Mouse (Mus musculus): ENCODE data around the gene Foxn3. TPM values are rescaled to one million over a fixed set of nuclear protein-coding genes. Genes with fewer than 3 reads are reported as not detected.

Gene Foxn3
- polyA plus RNA-seq, 1 experiment from 2014 or later, result 88.9 TPM

GRCm38 (mm10) chr12:99579989-99580388 lies 16.6 kb upstream of the Foxn3 start:
- Histone ChIP-seq H3K9me3 (no peaks in the 10 kb centered on the region), H3K36me3 (no peaks in the 10 kb centered on the region), H3K4me1 (no peaks in the 10 kb centered on the region), H3K4me3 (no peak overlapping the region), H3K27me3 (replicated peaks) (no peaks in the 10 kb centered on the region), H3K27ac (no peak overlapping the region), H3K9ac (no peak overlapping the region), H3K4me2 (replicated peaks) (no peak overlapping the region)
- 66% methylated on average over 4 of the region's 4 CpGs for WGBS
- ATAC-seq (ENCODE audit: low FRiP score, low read depth), result no peak

- no peaks in the 10 kb centered on the region for H3K9me3 ChIP-seq
- no peak for ATAC-seq (ENCODE audit: low FRiP score, low read depth)
- WGBS, result 74% methylated on average over 6 of the region's 6 CpGs
- no peak overlapping the region for H3K27ac ChIP-seq
- no peak overlapping the region for H3K9ac ChIP-seq
- H3K4me3 ChIP-seq, result no peak overlapping the region
- no peaks in the 10 kb centered on the region for H3K4me1 ChIP-seq
- no peaks in the 10 kb centered on the region for H3K36me3 ChIP-seq
- no peaks in the 10 kb centered on the region for H3K27me3 ChIP-seq (replicated peaks)
- no peak overlapping the region for H3K4me2 ChIP-seq (replicated peaks)
Measured at GRCm38 (mm10) chr12:99576682-99577081, 13.3 kb upstream of the Foxn3 start.

- H3K36me3 ChIP-seq, result no peaks in the 10 kb centered on the region
- no peaks in the 10 kb centered on the region for H3K27me3 ChIP-seq (replicated peaks)
- H3K9ac ChIP-seq, result no peak overlapping the region
- no peak overlapping the region for H3K27ac ChIP-seq
- no peak for ATAC-seq (ENCODE audit: low FRiP score, low read depth)
- WGBS, result 49% methylated on average over 13 of the region's 13 CpGs
- H3K4me2 ChIP-seq (replicated peaks), result no peak overlapping the region
- no peak overlapping the region for H3K4me3 ChIP-seq
- no peaks in the 10 kb centered on the region for H3K9me3 ChIP-seq
- H3K4me1 ChIP-seq, result no peaks in the 10 kb centered on the region
Measured at GRCm38 (mm10) chr12:99574299-99574698, 10.9 kb upstream of the Foxn3 start.

GRCm38 (mm10) chr12:99573036-99573435 lies 9.7 kb upstream of the Foxn3 start:
- ATAC-seq (ENCODE audit: low FRiP score, low read depth), result no peak
- Histone ChIP-seq H3K4me2 (replicated peaks) (no peak overlapping the region), H3K9ac (no peak overlapping the region), H3K4me3 (no peak overlapping the region), H3K36me3 (no peaks in the 10 kb centered on the region), H3K27ac (no peak overlapping the region), H3K9me3 (no peaks in the 10 kb centered on the region), H3K4me1 (no peaks in the 10 kb centered on the region), H3K27me3 (replicated peaks) (no peaks in the 10 kb centered on the region)
- 89% methylated on average over 6 of the region's 6 CpGs for WGBS

GRCm38 (mm10) chr12:99571999-99572398 lies 8.6 kb upstream of the Foxn3 start:
- Histone ChIP-seq H3K4me2 (replicated peaks) (no peak overlapping the region), H3K4me3 (no peak overlapping the region), H3K36me3 (no peaks in the 10 kb centered on the region), H3K27me3 (replicated peaks) (no peaks in the 10 kb centered on the region), H3K9ac (no peak overlapping the region), H3K9me3 (no peaks in the 10 kb centered on the region), H3K4me1 (no peaks in the 10 kb centered on the region), H3K27ac (no peak overlapping the region)
- no peak for ATAC-seq (ENCODE audit: low FRiP score, low read depth)
- 94% methylated on average over 8 of the region's 8 CpGs for WGBS

GRCm38 (mm10) chr12:99570197-99570956 lies 7.0 kb upstream of the Foxn3 start:
- Histone ChIP-seq H3K9me3 (no peaks in the 10 kb centered on the region), H3K27ac (no peak overlapping the region), H3K36me3 (no peaks in the 10 kb centered on the region), H3K4me1 (no peaks in the 10 kb centered on the region), H3K4me3 (no peak overlapping the region), H3K9ac (no peak overlapping the region), H3K27me3 (replicated peaks) (no peaks in the 10 kb centered on the region), H3K4me2 (replicated peaks) (no peak overlapping the region)
- ATAC-seq (ENCODE audit: low FRiP score, low read depth), result peak; percentile 50; the same call in 1 of the 2 replicates
- WGBS, result 69% methylated on average over 25 of the region's 25 CpGs

GRCm38 (mm10) chr12:99565606-99566005 lies 2.2 kb upstream of the Foxn3 start:
- WGBS, result 72% methylated on average over 2 of the region's 2 CpGs

GRCm38 (mm10) chr12:99564301-99564910 lies 1.0 kb upstream of the Foxn3 start:
- peak overlapping the region; percentile 73 for H3K4me2 ChIP-seq (replicated peaks)
- no peaks in the 10 kb centered on the region for H3K9me3 ChIP-seq
- no peak for ATAC-seq (ENCODE audit: low FRiP score, low read depth)
- no peaks in the 10 kb centered on the region for H3K27me3 ChIP-seq (replicated peaks)
- H3K4me3 ChIP-seq, result no peak overlapping the region
- 29% methylated on average over 9 of the region's 9 CpGs for WGBS
- H3K36me3 ChIP-seq, result no peaks in the 10 kb centered on the region
- H3K4me1 ChIP-seq, result peaks cover 15% of the 10 kb centered on the region
- no peak overlapping the region for H3K27ac ChIP-seq
- no peak overlapping the region for H3K9ac ChIP-seq

More at GRCm38 (mm10) chr12:99565606-99566005, 2.2 kb upstream of the Foxn3 start:
- ATAC-seq (ENCODE audit: low FRiP score, low read depth), result no peak
- Histone ChIP-seq H3K27me3 (replicated peaks) (no peaks in the 10 kb centered on the region), H3K27ac (no peak overlapping the region), H3K9ac (no peak overlapping the region), H3K4me2 (replicated peaks) (no peak overlapping the region), H3K36me3 (no peaks in the 10 kb centered on the region), H3K9me3 (no peaks in the 10 kb centered on the region), H3K4me3 (no peak overlapping the region), H3K4me1 (peaks cover 13% of the 10 kb centered on the region)

- WGBS, result under 1% methylated on average over 10 of the region's 10 CpGs
Measured at GRCm38 (mm10) chr12:99562867-99563189, 554 bp downstream of the Foxn3 start.

GRCm38 (mm10) chr12:99562073-99562866 lies 1.1 kb downstream of the Foxn3 start:
- H3K9ac ChIP-seq, result peak overlapping the region; percentile 84
- no peaks in the 10 kb centered on the region for H3K9me3 ChIP-seq
- no peaks in the 10 kb centered on the region for H3K27me3 ChIP-seq (replicated peaks)
- peak overlapping the region; percentile 79 for H3K4me3 ChIP-seq
- ATAC-seq (ENCODE audit: low FRiP score, low read depth), result peak; percentile 65
- H3K36me3 ChIP-seq, result no peaks in the 10 kb centered on the region
- peak overlapping the region; percentile 73 for H3K4me2 ChIP-seq (replicated peaks)
- H3K27ac ChIP-seq, result peak overlapping the region; percentile 57; the same call in 1 of the 2 replicates
- H3K4me1 ChIP-seq, result peaks cover 15% of the 10 kb centered on the region
- WGBS, result under 1% methylated on average over 24 of the region's 24 CpGs

More at GRCm38 (mm10) chr12:99562867-99563189, 554 bp downstream of the Foxn3 start:
- peak overlapping the region; percentile 73 for H3K4me2 ChIP-seq (replicated peaks)
- peak overlapping the region; percentile 79 for H3K4me3 ChIP-seq
- H3K9me3 ChIP-seq, result no peaks in the 10 kb centered on the region
- H3K36me3 ChIP-seq, result no peaks in the 10 kb centered on the region
- ATAC-seq (ENCODE audit: low FRiP score, low read depth), result peak; percentile 49; the same call in 1 of the 2 replicates
- H3K4me1 ChIP-seq, result peaks cover 15% of the 10 kb centered on the region
- no peak overlapping the region for H3K27ac ChIP-seq
- H3K9ac ChIP-seq, result 0 out of 2 replicates have a peak overlapping the region, but pooled peaks have one; percentile 84
- H3K27me3 ChIP-seq (replicated peaks), result no peaks in the 10 kb centered on the region

GRCm38 (mm10) chr12:99561333-99561766 lies 2.0 kb downstream of the Foxn3 start:
- WGBS, result 19% methylated on average over 3 of the region's 3 CpGs
- no peaks in the 10 kb centered on the region for H3K36me3 ChIP-seq
- H3K27ac ChIP-seq, result no peak overlapping the region
- no peaks in the 10 kb centered on the region for H3K9me3 ChIP-seq
- no peaks in the 10 kb centered on the region for H3K27me3 ChIP-seq (replicated peaks)
- ATAC-seq (ENCODE audit: low FRiP score, low read depth), result no peak
- H3K4me3 ChIP-seq, result peak overlapping the region; percentile 79; the same call in 1 of the 2 replicates
- peaks cover 15% of the 10 kb centered on the region for H3K4me1 ChIP-seq
- H3K4me2 ChIP-seq (replicated peaks), result peak overlapping the region; percentile 73
- peak overlapping the region; percentile 66; the same call in 1 of the 2 replicates for H3K9ac ChIP-seq

GRCm38 (mm10) chr12:99560701-99561332 lies 2.6 kb downstream of the Foxn3 start:
- Histone ChIP-seq H3K27me3 (replicated peaks) (no peaks in the 10 kb centered on the region), H3K9me3 (no peaks in the 10 kb centered on the region), H3K4me1 (peaks cover 15% of the 10 kb centered on the region), H3K4me3 (no peak overlapping the region), H3K36me3 (no peaks in the 10 kb centered on the region), H3K4me2 (replicated peaks) (peak overlapping the region; percentile 73), H3K27ac (no peak overlapping the region), H3K9ac (no peak overlapping the region)
- 64% methylated on average over 11 of the region's 11 CpGs for WGBS
- ATAC-seq (ENCODE audit: low FRiP score, low read depth), result no peak
